Mouse (Mus musculus): Measurements from ENCODE around the gene Ccdc190.

GRCm38 (mm10) chr1:169977621-169978020, 49.2 kb downstream of the Ccdc190 start:
- TF ChIP-seq CTCF (IDR thresholded peaks at IDR 0.05; ENCODE audit: low read depth, low read length) (no peak), GATA1 (IDR thresholded peaks at IDR 0.05; ENCODE audit: borderline replicate concordance, low read length) (no peak), POLR2AphosphoS5 (IDR thresholded peaks at IDR 0.05; ENCODE audit: insufficient replicate concordance, low read depth, low read length) (no peak)
